Mouse (Mus musculus): Measurements from ENCODE around the gene Irf2bp2.
"Not testable (repeated sequence)": the region's sequence is repeated elsewhere in the genome, so short reads cannot be mapped to it uniquely, and the experiment has no call there.

Gene Irf2bp2

GRCm38 (mm10) chr8:126603241-126603947 lies 9.6 kb upstream of the Irf2bp2 start:
- in situ Hi-C loops (cut with MseI, MboI): no loop called here

- in situ Hi-C loops (cut with MseI, MboI): no loop called here
These were observed 8.9 kb upstream of the Irf2bp2 start for GRCm38 (mm10) chr8:126602641-126603040.

GRCm38 (mm10) chr8:126601325-126601724 lies 7.5 kb upstream of the Irf2bp2 start:
- in situ Hi-C loops (cut with MseI, MboI): no loop called here

- in situ Hi-C loops (cut with MseI, MboI): no loop called here
These were observed 7.0 kb upstream of the Irf2bp2 start for GRCm38 (mm10) chr8:126600816-126601243.

- in situ Hi-C loops (cut with MseI, MboI): not testable (repeated sequence)
These were observed 6.6 kb upstream of the Irf2bp2 start for GRCm38 (mm10) chr8:126600388-126600787.

- in situ Hi-C loops (cut with MseI, MboI): loop anchor here in 1 of 2 experiments (25.0 kb wide), 1 partner anchor 313 kb away; no protein-coding TSS in a partner anchor
These were observed 5.5 kb upstream of the Irf2bp2 start for GRCm38 (mm10) chr8:126599297-126599696.

GRCm38 (mm10) chr8:126598218-126598617 lies 4.4 kb upstream of the Irf2bp2 start:
- in situ Hi-C loops (cut with MseI, MboI): loop anchor here in 1 of 2 experiments (25.0 kb wide), 1 partner anchor 314 kb away; no protein-coding TSS in a partner anchor

GRCm38 (mm10) chr8:126596721-126597120 lies 2.9 kb upstream of the Irf2bp2 start:
- in situ Hi-C loops (cut with MseI, MboI): loop anchor here in 1 of 2 experiments (25.0 kb wide), 1 partner anchor 316 kb away; no protein-coding TSS in a partner anchor

GRCm38 (mm10) chr8:126596097-126596634 lies 2.4 kb upstream of the Irf2bp2 start:
- in situ Hi-C loops (cut with MseI, MboI): loop anchor here in 1 of 2 experiments (25.0 kb wide), 1 partner anchor 316 kb away; no protein-coding TSS in a partner anchor

GRCm38 (mm10) chr8:126595204-126596061 lies 1.6 kb upstream of the Irf2bp2 start:
- in situ Hi-C loops (cut with MseI, MboI): loop anchor here in 1 of 2 experiments (25.0 kb wide), 1 partner anchor 317 kb away; no protein-coding TSS in a partner anchor

- in situ Hi-C loops (cut with MseI, MboI): loop anchor here in 1 of 2 experiments (5.0 to 25.0 kb wide), 2 partner anchors 97 to 318 kb away; no protein-coding TSS in a partner anchor
These were observed 755 bp upstream of the Irf2bp2 start for GRCm38 (mm10) chr8:126594481-126595000.

GRCm38 (mm10) chr8:126592771-126593571 lies 815 bp downstream of the Irf2bp2 start:
- in situ Hi-C loops (cut with MseI, MboI): loop anchor here in 1 of 2 experiments (5.0 to 25.0 kb wide), 2 partner anchors 96 to 319 kb away; no protein-coding TSS in a partner anchor

- in situ Hi-C loops (cut with MseI, MboI): loop anchor here in 1 of 2 experiments (5.0 to 25.0 kb wide), 2 partner anchors 95 to 320 kb away; no protein-coding TSS in a partner anchor
These were observed 1.4 kb downstream of the Irf2bp2 start for GRCm38 (mm10) chr8:126592381-126592770.

- in situ Hi-C loops (cut with MseI, MboI): loop anchor here in 1 of 2 experiments (5.0 to 25.0 kb wide), 2 partner anchors 95 to 320 kb away; no protein-coding TSS in a partner anchor
These were observed 1.9 kb downstream of the Irf2bp2 start for GRCm38 (mm10) chr8:126591821-126592268.

- in situ Hi-C loops (cut with MseI, MboI): loop anchor here in 1 of 2 experiments (5.0 to 25.0 kb wide), 2 partner anchors 94 to 321 kb away; no protein-coding TSS in a partner anchor
These were observed 2.5 kb downstream of the Irf2bp2 start for GRCm38 (mm10) chr8:126591141-126591820.

GRCm38 (mm10) chr8:126590599-126590998 lies 3.2 kb downstream of the Irf2bp2 start:
- in situ Hi-C loops (cut with MseI, MboI): loop anchor here in 1 of 2 experiments (5.0 to 25.0 kb wide), 2 partner anchors 93 to 322 kb away; no protein-coding TSS in a partner anchor

GRCm38 (mm10) chr8:126590024-126590529 lies 3.7 kb downstream of the Irf2bp2 start:
- in situ Hi-C loops (cut with MseI, MboI): loop anchor here in 1 of 2 experiments (5.0 to 25.0 kb wide), 2 partner anchors 93 to 322 kb away; no protein-coding TSS in a partner anchor

GRCm38 (mm10) chr8:126589507-126590023 lies 4.2 kb downstream of the Irf2bp2 start:
- in situ Hi-C loops (cut with MseI, MboI): loop anchor here (5.0 to 25.0 kb wide), 3 partner anchors 92 to 335 kb away; no protein-coding TSS in a partner anchor
